Comparison of ENCODE assay signal across 1 mouse cellular context in the genomic region with DNA sequence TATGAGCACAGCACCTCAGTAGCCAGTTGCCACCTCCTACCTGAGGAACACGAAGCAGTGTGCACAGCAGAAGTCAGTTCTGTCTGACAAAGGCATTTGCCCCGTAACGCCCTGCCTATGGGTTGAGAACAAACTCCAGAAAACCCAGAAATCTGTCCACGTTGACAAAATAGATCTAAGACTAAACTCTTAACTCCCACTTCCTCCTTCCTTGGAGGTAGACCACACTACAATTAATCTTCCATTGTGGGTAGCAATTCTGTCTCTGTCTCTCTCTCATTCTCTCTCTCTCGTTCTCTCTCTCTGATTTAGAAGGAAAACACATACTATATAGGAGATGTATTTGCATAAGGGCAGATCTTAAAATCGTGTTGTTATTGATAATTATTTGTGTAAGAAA.
TF ChIP-seq lines count a peak whose summit lies in the region.

No protein-coding gene starts in this region.

TF ChIP-seq in CH12.LX, 34 proteins besides CTCF, POLR2A, EP300 and RAD21 (continued from another document):
- TF ChIP-seq MAFK (IDR thresholded peaks at IDR 0.05; ENCODE audit: insufficient replicate concordance, low read length), result 0 out of 2 replicates have a peak, but pooled peaks have one; percentile 59
